Mouse (Mus musculus) liver, embryonic 14.5 days (tissue): Measurements from ENCODE around the gene Dhx38. TPM values are rescaled to one million over a fixed set of nuclear protein-coding genes. Genes with fewer than 3 reads are reported as not detected.

Experiments
- ATAC-seq: fragments of 200-750 bp; cut with Nextera tagmentation; 2 replicates; pipeline ENCODE4 v1.8.0; 2017; ENCODE audit warnings: moderate number of reproducible peaks, mild to moderate bottlenecking, moderate library complexity; ENCODE audit not compliant: insufficient read depth
- DNase-seq, 3 experiments: peaks; one replicate each; pipeline ENCODE4 v3.0.0-alpha.2; 2012 to 2013; ENCODE audit warnings: low read depth in 3 of 3, low spot score in 3 of 3
- H3K27ac ChIP-seq: fragments of 300-500 bp; sonication (generic); 2 replicates; pipeline ENCODE4 v1.5.1; 2014; ENCODE audit warnings: moderate library complexity, mild to moderate bottlenecking, control low read depth, inconsistent platforms
- H3K27me3 ChIP-seq: fragments of 300-500 bp; sonication (generic); 2 replicates; pipeline ENCODE4 v1.6.1; 2014; ENCODE audit warnings: mild to moderate bottlenecking, low read length, moderate library complexity; ENCODE audit not compliant: control insufficient read depth, insufficient read depth
- H3K36me3 ChIP-seq: fragments of 300-500 bp; sonication (generic); replicated peaks from 2 replicates; pipeline ENCODE4 v1.6.1; 2014; ENCODE audit warnings: low read depth; ENCODE audit not compliant: control insufficient read depth, insufficient read depth
- H3K4me1 ChIP-seq, 2 experiments: fragments of 200-500 bp in 1 of 2; fragments of 300-500 bp in 1 of 2; sonication (generic) in 1 of 2; replicated peaks; 2 replicates each; pipeline ENCODE4 v1.6.1; 2012 to 2014; ENCODE audit warnings: antibody characterized with exemption in 1 of 2, inconsistent platforms in 1 of 2, low read length in 1 of 2; ENCODE audit not compliant: control insufficient read depth in 2 of 2, insufficient read depth in 2 of 2
- H3K4me2 ChIP-seq: fragments of 300-500 bp; sonication (generic); 2 replicates; pipeline ENCODE4 v1.6.1; 2014; ENCODE audit warnings: low read depth, mild to moderate bottlenecking, control low read depth, moderate library complexity
- H3K4me3 ChIP-seq, 2 experiments: fragments of 200-500 bp in 1 of 2; fragments of 300-500 bp in 1 of 2; sonication (generic) in 1 of 2; 2 replicates each; pipeline ENCODE4 v1.5.1; 2012 to 2014; ENCODE audit warnings: low read depth in 2 of 2, low read length in 2 of 2, mild to moderate bottlenecking in 2 of 2, control low read depth in 1 of 2, inconsistent platforms in 1 of 2, moderate library complexity in 1 of 2; ENCODE audit not compliant: insufficient read depth in 1 of 2
- H3K9ac ChIP-seq: fragments of 300-500 bp; sonication (generic); replicated peaks from 2 replicates; pipeline ENCODE4 v1.6.1; 2014; ENCODE audit warnings: mild to moderate bottlenecking, control low read depth, moderate library complexity
- H3K9me3 ChIP-seq: fragments of 300-500 bp; sonication (generic); 2 replicates; pipeline ENCODE4 v1.6.1; 2016; ENCODE audit warnings: low read length, mixed read lengths; ENCODE audit not compliant: control insufficient read depth
- CTCF ChIP-seq: IDR thresholded peaks from 2 replicates; pipeline ENCODE4 v1.5.1; 2016; ENCODE audit warnings: antibody characterized with exemption, low read depth, control low read depth
- EP300 ChIP-seq: IDR thresholded peaks from 2 replicates; pipeline ENCODE4 v1.6.1; 2016; ENCODE audit warnings: antibody characterized with exemption, low read depth
- WGBS: fragments of 180-500 bp; shearing (Covaris S2); extraction: QIAGEN DNeasy Blood & Tissue Kit; methylation state at CpG from one replicate; pipeline ENCODE4 v1.1.7; 2014; ENCODE audit not compliant: insufficient replicate concordance; 5-methylcytosine and 5-hydroxymethylcytosine counted together
- polyA plus RNA-seq, 2 experiments: library from polyadenylated mRNA; depleted of rRNA in 1 of 2; stranded (reverse) in 1 of 2; unstranded in 1 of 2; fragments of >200 nt; fragmentation: Nextera tagmentation in 1 of 2; extraction: Ambion mirVana in 1 of 2; gene quantifications; 2 replicates each; pipeline versions ENCODE4 v1.2.1 to v1.2.3; 2012 to 2014

Dhx38 gene
- polyA plus RNA-seq, 2 experiments = 8.2 to 8.6 TPM

DNA sequence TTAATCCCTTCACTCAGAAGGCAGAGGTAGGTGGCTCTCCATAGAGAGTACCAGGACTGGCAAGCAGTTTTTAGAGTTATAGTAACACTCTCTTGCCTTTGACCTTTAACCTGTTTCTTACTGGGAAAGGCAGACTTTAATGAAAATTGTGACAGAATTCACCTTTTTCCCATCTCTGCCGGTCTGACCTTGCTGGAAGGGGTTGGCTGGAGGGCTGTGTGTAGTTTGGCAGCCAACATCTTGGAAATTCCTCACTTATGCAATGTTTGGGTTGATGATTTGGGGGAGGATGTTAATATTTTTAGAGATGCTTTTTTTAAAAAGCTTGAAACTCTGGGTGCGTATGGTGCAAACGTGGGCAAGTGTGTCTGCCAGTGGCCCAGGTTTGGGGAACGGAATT, 18.6 kb upstream of the Dhx38 start:
- H3K36me3 ChIP-seq = no peaks in the 10 kb centered on the region
- no peaks in the 10 kb centered on the region for H3K9me3 ChIP-seq
- ATAC-seq (no peak), DNase-seq (no peak)
- WGBS = 62% methylated on average over 4 of the region's 4 CpGs
- TF ChIP-seq CTCF (no peak), EP300 (no peak)
- H3K9ac ChIP-seq = no peak overlapping the region
- H3K4me1 ChIP-seq = peaks cover 0 to 4% of the 10 kb centered on the region in 2 experiments; a peak in 2 of 4 replicates
- no peaks in the 10 kb centered on the region for H3K27me3 ChIP-seq
- no peak overlapping the region for H3K27ac ChIP-seq
- no peak overlapping the region for H3K4me2 ChIP-seq
- no peak overlapping the region for H3K4me3 ChIP-seq

DNA sequence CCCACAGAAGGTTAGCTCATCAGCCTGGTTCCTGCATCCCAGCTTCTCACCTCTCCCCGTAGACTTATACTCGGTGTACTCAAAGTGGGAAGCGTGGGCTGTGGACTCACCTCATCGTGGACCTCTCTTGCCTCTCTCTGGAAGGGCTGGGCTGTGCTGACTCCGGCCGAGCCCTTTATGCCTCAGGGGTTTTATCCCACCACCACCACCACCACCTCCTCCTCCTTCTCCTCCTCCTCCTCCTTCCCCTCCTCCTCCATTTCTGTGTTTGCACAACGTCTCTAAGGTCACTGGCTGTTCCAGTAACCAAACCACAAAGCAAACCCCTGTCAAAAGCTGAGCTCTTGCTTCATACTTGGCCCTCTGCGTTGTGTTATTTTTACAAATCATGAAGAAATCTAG, 13.2 kb upstream of the Dhx38 start, which contains the start of gene Hp:
Gene Hp (minus strand): TSS at position 273 of the 402 bp plus-strand sequence.
- no peak for ATAC-seq
- no peak for TF ChIP-seq CTCF
- TF ChIP-seq EP300 = no peak
- DNase-seq = peak in 1 of 3 experiments; percentile 28
- Histone ChIP-seq H3K27me3 (no peaks in the 10 kb centered on the region), H3K36me3 (no peaks in the 10 kb centered on the region), H3K9me3 (no peaks in the 10 kb centered on the region), H3K4me3 (no peak within 1 kb of the TSS; a peak in 1 of 4 replicates), H3K4me2 (no peak within 1 kb of the TSS), H3K27ac (no peak within 1 kb of the TSS), H3K9ac (no peak within 1 kb of the TSS), H3K4me1 (no peaks in the 10 kb centered on the region; a peak in 1 of 4 replicates)
- 38% methylated on average over 8 of the region's 8 CpGs for WGBS

DNA sequence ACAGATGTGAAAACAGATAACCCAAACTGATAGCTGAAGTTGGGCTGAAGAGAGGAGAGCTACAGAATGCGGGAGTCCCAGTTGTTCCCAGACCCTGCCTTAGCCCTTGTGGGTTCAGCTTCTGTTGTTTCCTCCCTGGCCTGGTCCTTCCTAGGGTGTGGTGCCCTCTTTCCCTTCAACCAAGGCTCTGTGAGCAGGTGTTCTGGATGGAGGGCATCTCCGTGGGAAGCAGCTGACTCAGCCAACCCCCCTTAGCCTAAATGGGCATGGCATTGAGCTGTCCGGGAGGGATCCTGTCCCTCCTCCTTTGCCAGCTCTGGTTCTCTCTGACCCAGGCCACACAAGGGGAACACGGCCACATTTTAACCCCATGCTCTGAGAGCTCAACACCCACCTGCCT, 10.7 kb upstream of the Dhx38 start:
- no peaks in the 10 kb centered on the region for H3K36me3 ChIP-seq
- no peak overlapping the region for H3K4me3 ChIP-seq
- TF ChIP-seq CTCF (no peak), EP300 (no peak)
- H3K27ac ChIP-seq = no peak overlapping the region
- no peak overlapping the region for H3K4me2 ChIP-seq
- no peak overlapping the region for H3K9ac ChIP-seq
- DNase-seq (no peak), ATAC-seq (no peak)
- no peaks in the 10 kb centered on the region for H3K9me3 ChIP-seq
- 60% methylated on average over 4 of the region's 4 CpGs for WGBS
- no peaks in the 10 kb centered on the region; a peak in 1 of 4 replicates for H3K4me1 ChIP-seq
- H3K27me3 ChIP-seq = no peaks in the 10 kb centered on the region

DNA sequence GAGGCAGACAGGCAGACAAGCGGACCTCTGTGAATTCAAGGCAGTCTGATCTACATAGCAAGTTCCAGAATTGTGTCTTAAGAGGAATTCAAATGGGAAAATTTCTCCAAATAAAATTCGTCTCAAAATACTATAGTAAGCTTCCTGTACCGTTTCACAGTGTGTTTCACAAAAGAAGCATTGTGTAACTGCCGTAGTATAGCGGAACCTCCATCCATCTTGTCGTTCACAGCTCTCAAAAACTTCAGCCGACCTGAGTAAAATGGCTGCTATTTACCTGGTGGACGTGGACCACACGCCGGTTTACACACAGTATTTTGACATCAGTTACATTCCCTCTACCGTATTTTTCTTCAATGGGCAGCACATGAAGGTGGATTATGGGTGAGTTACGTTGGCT, 5.5 kb upstream of the Dhx38 start:
- no peak overlapping the region for H3K27ac ChIP-seq
- ATAC-seq = no peak
- H3K9me3 ChIP-seq = no peaks in the 10 kb centered on the region
- DNase-seq = no peak
- no peak overlapping the region for H3K4me2 ChIP-seq
- no peak overlapping the region for H3K9ac ChIP-seq
- H3K4me1 ChIP-seq = peaks cover 7 to 9% of the 10 kb centered on the region in 2 experiments
- no peak for TF ChIP-seq CTCF
- TF ChIP-seq EP300 = no peak
- H3K4me3 ChIP-seq = no peak overlapping the region
- 77% methylated on average over 12 of the region's 12 CpGs for WGBS
- no peaks in the 10 kb centered on the region for H3K27me3 ChIP-seq
- no peaks in the 10 kb centered on the region for H3K36me3 ChIP-seq

DNA sequence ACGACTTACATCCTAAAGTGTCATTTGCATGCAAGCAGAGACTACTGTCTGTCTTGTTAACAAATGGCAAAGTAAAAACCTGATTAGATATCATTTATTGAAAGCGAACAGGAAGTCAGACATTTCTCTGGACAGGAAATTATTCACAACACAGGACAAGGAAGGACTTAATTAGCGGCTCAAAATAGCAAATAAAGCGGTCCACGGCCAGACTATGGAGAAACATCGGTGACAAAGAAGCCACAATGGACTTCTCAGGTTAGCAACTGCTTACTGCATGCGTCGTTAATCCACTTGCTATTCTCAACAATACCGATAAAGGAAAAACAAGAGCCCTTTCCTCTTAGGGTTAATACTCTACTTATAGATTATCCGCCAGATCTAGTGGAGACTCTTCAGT, 895 bp downstream of the Dhx38 start:
- Histone ChIP-seq H3K27me3 (no peaks in the 10 kb centered on the region), H3K4me3 (peak overlapping the region; percentile 96 to 98), H3K27ac (peak overlapping the region; percentile 93), H3K4me2 (peak overlapping the region; percentile 95), H3K4me1 (peaks cover 16 to 17% of the 10 kb centered on the region in 2 experiments), H3K9ac (peak overlapping the region; percentile 99), H3K36me3 (peaks cover 22% of the 10 kb centered on the region), H3K9me3 (no peaks in the 10 kb centered on the region)
- DNase-seq (peak in 1 of 3 experiments; percentile 11), ATAC-seq (no peak)
- TF ChIP-seq CTCF (no peak), EP300 (no peak)
- WGBS = 2% methylated on average over 10 of the region's 10 CpGs
